17 mouse cellular contexts compared by ENCODE assay signal in the genomic region with DNA sequence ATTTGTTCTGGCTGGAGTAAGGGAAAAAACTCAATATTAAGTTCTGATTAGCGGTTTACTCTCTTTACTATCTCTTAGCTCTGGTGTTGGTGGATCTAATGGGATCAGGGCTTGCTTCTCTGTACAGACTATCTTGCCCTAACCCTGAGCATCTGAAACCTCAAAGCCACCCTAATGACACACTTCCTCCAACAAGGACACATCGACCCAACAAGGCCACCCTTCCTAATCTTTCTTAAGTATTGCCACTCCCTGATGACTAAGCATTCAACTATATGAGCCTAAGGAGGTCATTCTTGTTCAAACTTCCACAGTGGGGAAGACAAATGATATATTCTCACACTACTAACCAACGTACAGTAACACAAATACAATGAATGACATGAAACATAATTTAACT.
"Had no signal": no experiment of that assay in that cellular context is flagged by ENCODE, and none has a peak within 500 bp of the region (broad histone marks: within the 10 kb centered on the region; RNA-seq: fewer than 3 reads in every experiment).

No protein-coding gene starts in this region.

- DNase-seq: kidney, adult 2 months; kidney, postnatal 14 days; liver, postnatal 0 days; lung, postnatal 14 days; retina, postnatal 1 day; right cerebral cortex, postnatal 4 days; spleen, adult 18-20 months; thymus, postnatal 36 days had no signal

- H3K27me3 ChIP-seq: kidney, embryonic 15.5 days; liver, embryonic 12.5 days; lung, embryonic 15.5 days; midbrain, embryonic 12.5 days; neural tube, embryonic 12.5 days had no signal

- H3K36me3 ChIP-seq: kidney, embryonic 15.5 days; limb, embryonic 10.5 days; lung, embryonic 15.5 days had no signal

- ATAC-seq: liver, embryonic 12.5 days; liver, postnatal 0 days had no signal

- H3K4me3 ChIP-seq: kidney, embryonic 15.5 days; left cerebral cortex, adult 2 months; limb, embryonic 10.5 days; liver, embryonic 12.5 days; lung, embryonic 15.5 days; midbrain, embryonic 12.5 days; myocyte; neural tube, embryonic 12.5 days had no signal

- H3K4me1 ChIP-seq: kidney, embryonic 15.5 days; lung, embryonic 15.5 days; midbrain, embryonic 12.5 days; neural tube, embryonic 12.5 days had no signal

- H3K27ac ChIP-seq: kidney, embryonic 15.5 days; left cerebral cortex, adult 2 months; limb, embryonic 10.5 days; liver, embryonic 12.5 days; lung, embryonic 15.5 days; macrophage; midbrain, embryonic 12.5 days; neural tube, embryonic 12.5 days had no signal
